Mouse (Mus musculus) forebrain, postnatal 0 days (tissue): ENCODE data around the gene D430019H16Rik. TPM values are rescaled to one million over a fixed set of nuclear protein-coding genes. Genes with fewer than 3 reads are reported as not detected.

Experiments
- ATAC-seq: fragments of 200-750 bp; cut with Nextera tagmentation; 2 replicates; pipeline ENCODE4 v1.8.0; 2017; ENCODE audit warnings: mild to moderate bottlenecking, moderate library complexity
- DNase-seq: peaks from one replicate; pipeline ENCODE4 v3.0.0-alpha.2; 2015
- H3K27ac ChIP-seq: fragments of 300-500 bp; sonication (generic); 2 replicates; pipeline ENCODE4 v1.5.1; 2014; ENCODE audit warnings: low read depth, mild to moderate bottlenecking, antibody characterized with exemption, low read length, moderate library complexity, mixed read lengths
- H3K27me3 ChIP-seq: fragments of 300-500 bp; sonication (generic); 2 replicates; pipeline ENCODE4 v1.6.1; 2014; ENCODE audit warnings: mild to moderate bottlenecking, low read length, mixed read lengths; ENCODE audit not compliant: insufficient read depth
- H3K36me3 ChIP-seq: fragments of 300-500 bp; sonication (generic); 2 replicates; pipeline ENCODE4 v1.6.1; 2014; ENCODE audit warnings: mild to moderate bottlenecking, moderate library complexity; ENCODE audit not compliant: insufficient read depth
- H3K4me1 ChIP-seq: fragments of 300-500 bp; sonication (generic); 2 replicates; pipeline ENCODE4 v1.6.1; 2014; ENCODE audit warnings: antibody characterized with exemption; ENCODE audit not compliant: insufficient read depth
- H3K4me2 ChIP-seq: fragments of 300-500 bp; sonication (generic); 2 replicates; pipeline ENCODE4 v1.6.1; 2014; ENCODE audit warnings: low read depth, mild to moderate bottlenecking, moderate library complexity
- H3K4me3 ChIP-seq: fragments of 300-500 bp; sonication (generic); 2 replicates; pipeline ENCODE4 v1.5.1; 2014; ENCODE audit warnings: low read depth, low read length, mixed read lengths
- H3K9ac ChIP-seq: fragments of 300-500 bp; sonication (generic); 2 replicates; pipeline ENCODE4 v1.6.1; 2014; ENCODE audit warnings: mild to moderate bottlenecking
- H3K9me3 ChIP-seq: fragments of 300-500 bp; sonication (generic); 2 replicates; pipeline ENCODE4 v1.6.1; 2016; ENCODE audit warnings: low read length
- CTCF ChIP-seq: sonication (generic); IDR thresholded peaks from 2 replicates; pipeline ENCODE4 v1.5.1; 2016; ENCODE audit warnings: antibody characterized with exemption, control low read depth, low read depth
- WGBS: fragments of 180-500 bp; shearing (Covaris S2); extraction: QIAGEN DNeasy Blood & Tissue Kit; methylation state at CpG from one replicate; pipeline ENCODE4 v1.1.7; 2014; 5-methylcytosine and 5-hydroxymethylcytosine counted together
- polyA plus RNA-seq: library from polyadenylated mRNA; unstranded; fragments of >200 nt; fragmentation: Nextera tagmentation; extraction: Ambion mirVana; gene quantifications from 2 replicates; pipeline ENCODE4 v1.2.1, GENCODE M21; 2015
- total RNA-seq: library from RNA; depleted of rRNA; stranded (reverse); fragments of >200 nt; gene quantifications from 2 replicates; pipeline ENCODE4 v1.2.3, GENCODE M21; 2014; rRNA removed

The D430019H16Rik gene
- total and polyA plus RNA-seq, 2 experiments from 2014 or later: 13.3 to 208 TPM

GRCm38 (mm10) chr12:105535968-105536760, 82.5 kb downstream of the D430019H16Rik start:
- no peaks in the 10 kb centered on the region for H3K9me3 ChIP-seq
- H3K27ac ChIP-seq: no peak overlapping the region
- H3K36me3 ChIP-seq: no peaks in the 10 kb centered on the region
- no peaks in the 10 kb centered on the region for H3K27me3 ChIP-seq
- H3K4me2 ChIP-seq: no peak overlapping the region
- H3K4me3 ChIP-seq: no peak overlapping the region
- no peak for TF ChIP-seq CTCF
- no peak for ATAC-seq
- WGBS: 76% methylated on average over 13 of the region's 13 CpGs
- DNase-seq: no peak
- H3K4me1 ChIP-seq: no peaks in the 10 kb centered on the region
- H3K9ac ChIP-seq: no peak overlapping the region

GRCm38 (mm10) chr12:105537162-105537561, 83.5 kb downstream of the D430019H16Rik start:
- Histone ChIP-seq H3K9me3 (no peaks in the 10 kb centered on the region), H3K27me3 (no peaks in the 10 kb centered on the region), H3K9ac (no peak overlapping the region), H3K4me2 (no peak overlapping the region), H3K27ac (no peak overlapping the region), H3K36me3 (no peaks in the 10 kb centered on the region), H3K4me1 (no peaks in the 10 kb centered on the region), H3K4me3 (no peak overlapping the region)
- no peak for TF ChIP-seq CTCF
- no peak for DNase-seq
- WGBS: 77% methylated on average over 5 of the region's 5 CpGs
- ATAC-seq: no peak

GRCm38 (mm10) chr12:105539649-105540048, 86.0 kb downstream of the D430019H16Rik start:
- Histone ChIP-seq H3K9ac (no peak overlapping the region), H3K4me3 (no peak overlapping the region), H3K27me3 (no peaks in the 10 kb centered on the region), H3K27ac (no peak overlapping the region), H3K4me1 (no peaks in the 10 kb centered on the region), H3K4me2 (no peak overlapping the region), H3K36me3 (no peaks in the 10 kb centered on the region), H3K9me3 (no peaks in the 10 kb centered on the region)
- no peak for DNase-seq
- ATAC-seq: no peak
- no peak for TF ChIP-seq CTCF
- 94% methylated on average over 10 of the region's 10 CpGs for WGBS

- Histone ChIP-seq H3K4me1 (no peaks in the 10 kb centered on the region), H3K27ac (no peak overlapping the region), H3K9ac (no peak overlapping the region), H3K27me3 (no peaks in the 10 kb centered on the region), H3K36me3 (no peaks in the 10 kb centered on the region), H3K4me3 (no peak overlapping the region), H3K9me3 (no peaks in the 10 kb centered on the region), H3K4me2 (no peak overlapping the region)
- DNase-seq (no peak), ATAC-seq (no peak)
- WGBS: 79% methylated on average over 12 of the region's 12 CpGs
- no peak for TF ChIP-seq CTCF
Measured at GRCm38 (mm10) chr12:105541590-105542402, 88.1 kb downstream of the D430019H16Rik start.

DNA sequence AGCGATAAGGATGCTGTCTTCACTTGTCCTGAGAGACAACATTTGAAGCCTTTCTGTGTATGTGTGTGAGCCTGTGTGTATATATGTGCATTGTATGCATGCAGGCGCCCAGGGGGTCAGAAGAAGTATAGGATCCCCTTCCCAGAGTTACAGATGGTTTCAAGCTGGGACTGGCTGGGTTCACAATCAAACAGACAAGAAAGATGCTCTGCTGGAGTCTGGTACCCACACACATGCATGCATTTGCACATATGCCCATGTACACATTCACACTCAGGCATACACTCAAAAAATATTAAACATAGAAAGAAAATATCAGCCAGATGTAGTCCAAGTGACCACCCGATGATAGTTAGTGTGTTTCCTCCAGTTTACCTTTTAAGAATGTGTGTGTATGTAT, 88.9 kb downstream of the D430019H16Rik start:
- TF ChIP-seq CTCF: no peak
- Histone ChIP-seq H3K36me3 (no peaks in the 10 kb centered on the region), H3K4me2 (no peak overlapping the region), H3K4me1 (no peaks in the 10 kb centered on the region), H3K4me3 (no peak overlapping the region), H3K9me3 (no peaks in the 10 kb centered on the region), H3K9ac (no peak overlapping the region), H3K27me3 (no peaks in the 10 kb centered on the region), H3K27ac (no peak overlapping the region)
- DNase-seq: no peak
- WGBS: 83% methylated on average over 3 of the region's 3 CpGs
- ATAC-seq: no peak

Other genes with a start within 250 kb of the D430019H16Rik start
- gene Tcl1, start 231.1 kb upstream of the D430019H16Rik start, total RNA-seq: not detected in 2 replicates
- gene Tcl1, start 231.1 kb upstream of the D430019H16Rik start, polyA plus RNA-seq: not detected in 2 replicates
- gene Tunar, start 120.0 kb upstream of the D430019H16Rik start, total RNA-seq: 16.6 and 16.9 TPM in 2 replicates
- 6.7 and 12.0 TPM in 2 replicates for gene Tunar, start 120.0 kb upstream of the D430019H16Rik start, polyA plus RNA-seq
- 0.92 and 1.7 TPM in 2 replicates for gene Bdkrb2, start 109.4 kb downstream of the D430019H16Rik start, total RNA-seq
- 0.29 and 0.53 TPM in 2 replicates for gene Bdkrb2, start 109.4 kb downstream of the D430019H16Rik start, polyA plus RNA-seq
- not detected in 2 replicates for gene Bdkrb1, start 149.2 kb downstream of the D430019H16Rik start, total RNA-seq
- 0.10 and 0.11 TPM in 2 replicates for gene Bdkrb1, start 149.2 kb downstream of the D430019H16Rik start, polyA plus RNA-seq
- gene Gskip, start 231.0 kb downstream of the D430019H16Rik start, total RNA-seq: 18.4 and 18.9 TPM in 2 replicates
- gene Gskip, start 231.0 kb downstream of the D430019H16Rik start, polyA plus RNA-seq: 22.7 and 24.3 TPM in 2 replicates
- 36.9 and 41.2 TPM in 2 replicates for gene Atg2b, start 231.4 kb downstream of the D430019H16Rik start, total RNA-seq
- 5.6 and 8.3 TPM in 2 replicates for gene Atg2b, start 231.4 kb downstream of the D430019H16Rik start, polyA plus RNA-seq